Mouse (Mus musculus) neural tube, embryonic 15.5 days (tissue): ENCODE results near the gene Pdzph1. TPM values are rescaled to one million over a fixed set of nuclear protein-coding genes. Genes with fewer than 3 reads are reported as not detected.

Experiments used
- ATAC-seq: fragments of 200-750 bp; cut with Nextera tagmentation; 2 replicates; pipeline ENCODE4 v1.8.0; 2017; ENCODE audit warnings: mild to moderate bottlenecking, moderate TSS enrichment, moderate library complexity; ENCODE audit not compliant: low FRiP score
- H3K27ac ChIP-seq: fragments of 300-500 bp; sonication (generic); replicated peaks from 2 replicates; pipeline ENCODE4 v1.5.1; 2015; ENCODE audit warnings: mild to moderate bottlenecking, inconsistent platforms
- H3K27me3 ChIP-seq: fragments of 300-500 bp; sonication (generic); replicated peaks from 2 replicates; pipeline ENCODE4 v1.6.1; 2015; ENCODE audit warnings: inconsistent platforms
- H3K36me3 ChIP-seq: fragments of 300-500 bp; sonication (generic); 2 replicates; pipeline ENCODE4 v1.6.1; 2015; ENCODE audit warnings: inconsistent platforms
- H3K4me1 ChIP-seq: fragments of 300-500 bp; sonication (generic); 2 replicates; pipeline ENCODE4 v1.6.1; 2015; ENCODE audit warnings: inconsistent platforms
- H3K4me2 ChIP-seq: fragments of 300-500 bp; sonication (generic); 2 replicates; pipeline ENCODE4 v1.6.1; 2015; ENCODE audit warnings: inconsistent platforms, mild to moderate bottlenecking, moderate library complexity
- H3K4me3 ChIP-seq: fragments of 300-500 bp; sonication (generic); replicated peaks from 2 replicates; pipeline ENCODE4 v1.5.1; 2015; ENCODE audit warnings: mild to moderate bottlenecking, inconsistent platforms
- H3K9ac ChIP-seq: fragments of 300-500 bp; sonication (generic); replicated peaks from 2 replicates; pipeline ENCODE4 v1.6.1; 2015; ENCODE audit warnings: mild to moderate bottlenecking, inconsistent platforms
- H3K9me3 ChIP-seq: fragments of 300-500 bp; sonication (generic); replicated peaks from 2 replicates; pipeline ENCODE4 v1.6.1; 2016; ENCODE audit warnings: inconsistent platforms
- WGBS: fragments of 180-500 bp; shearing (Covaris S2); methylation state at CpG from one replicate; pipeline ENCODE4 v1.1.7; 2015; ENCODE audit warnings: mixed read lengths; 5-methylcytosine and 5-hydroxymethylcytosine counted together
- polyA plus RNA-seq: library from polyadenylated mRNA; unstranded; fragments of >200 nt; fragmentation: Nextera tagmentation; extraction: Ambion mirVana; gene quantifications from 2 replicates; pipeline ENCODE4 v1.2.1, GENCODE M21; 2015

Gene Pdzph1
- polyA plus RNA-seq: 0.27 and 0.84 TPM in 2 replicates

DNA sequence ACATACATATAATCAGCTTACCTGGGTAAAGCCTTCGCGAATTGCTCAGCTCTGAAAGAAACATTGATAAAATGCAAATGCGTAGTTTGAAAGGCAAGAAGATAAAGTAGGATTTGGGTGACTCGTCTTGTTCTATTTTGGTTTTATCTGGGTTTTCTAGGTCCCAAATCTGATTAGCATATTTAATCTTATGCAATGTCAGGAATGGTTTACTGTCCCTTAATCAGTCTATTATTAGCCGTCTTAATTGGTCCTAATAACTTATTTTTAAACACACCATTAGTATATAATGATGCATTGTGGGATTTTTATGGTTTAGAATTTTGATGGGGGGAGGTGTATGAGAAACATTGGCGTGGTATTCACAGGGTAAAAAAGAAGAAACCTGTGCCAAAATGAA, at the start of gene Pdzph1:
Gene Pdzph1 (minus strand): TSS at position 101 of the 400 bp plus-strand sequence.
- Histone ChIP-seq H3K27ac (no peak within 1 kb of the TSS), H3K4me2 (no peak within 1 kb of the TSS), H3K4me1 (no peaks in the 10 kb centered on the region), H3K36me3 (no peaks in the 10 kb centered on the region), H3K4me3 (no peak within 1 kb of the TSS), H3K27me3 (no peaks in the 10 kb centered on the region), H3K9me3 (no peaks in the 10 kb centered on the region), H3K9ac (no peak within 1 kb of the TSS)
- no peak for ATAC-seq
- WGBS: 84% methylated on average over 6 of the region's 6 CpGs

DNA sequence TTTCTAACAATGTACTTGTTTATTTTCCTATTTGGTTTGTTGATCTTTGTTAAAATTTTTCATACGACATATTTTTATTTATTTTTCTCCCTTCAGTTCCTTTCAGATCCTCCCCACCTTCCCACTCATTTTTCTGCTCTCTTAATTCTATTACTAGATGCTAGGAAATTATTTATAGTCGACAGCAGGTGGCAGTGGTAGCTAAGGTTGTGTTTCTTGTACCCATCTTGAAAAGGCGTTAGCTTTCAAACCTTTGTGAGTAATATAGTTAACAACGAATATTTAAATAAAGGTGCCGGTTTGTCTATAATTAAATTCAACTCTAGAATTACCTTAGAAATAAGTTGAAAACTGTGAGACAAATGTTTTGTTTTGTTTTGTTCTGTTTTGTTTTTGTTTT, 48.6 kb upstream of the Pdzph1 start:
- ATAC-seq: no peak
- 46% methylated on average over 5 of the region's 5 CpGs for WGBS

GRCm38 (mm10) chr17:59033445-59033844, 42.3 kb upstream of the Pdzph1 start:
- H3K4me3 ChIP-seq: no peak overlapping the region
- 87% methylated on average over 3 of the region's 3 CpGs for WGBS
- no peaks in the 10 kb centered on the region for H3K9me3 ChIP-seq
- ATAC-seq: no peak
- H3K27ac ChIP-seq: no peak overlapping the region
- H3K4me2 ChIP-seq: no peak overlapping the region
- no peaks in the 10 kb centered on the region for H3K36me3 ChIP-seq
- no peaks in the 10 kb centered on the region for H3K4me1 ChIP-seq
- H3K27me3 ChIP-seq: no peaks in the 10 kb centered on the region
- no peak overlapping the region for H3K9ac ChIP-seq

More for the DNA sequence above, 48.6 kb upstream of the Pdzph1 start:
- Histone ChIP-seq H3K4me3 (no peak overlapping the region), H3K36me3 (no peaks in the 10 kb centered on the region), H3K9ac (no peak overlapping the region), H3K4me1 (no peaks in the 10 kb centered on the region), H3K27ac (no peak overlapping the region), H3K4me2 (no peak overlapping the region), H3K27me3 (no peaks in the 10 kb centered on the region), H3K9me3 (no peaks in the 10 kb centered on the region)

- Histone ChIP-seq H3K27ac (no peak overlapping the region), H3K36me3 (no peaks in the 10 kb centered on the region), H3K4me1 (no peaks in the 10 kb centered on the region), H3K4me2 (no peak overlapping the region), H3K4me3 (no peak overlapping the region), H3K9ac (no peak overlapping the region), H3K27me3 (no peaks in the 10 kb centered on the region), H3K9me3 (no peaks in the 10 kb centered on the region)
- WGBS: 66% methylated on average over 3 of the region's 3 CpGs
- no peak for ATAC-seq
These were observed 35.2 kb upstream of the Pdzph1 start for GRCm38 (mm10) chr17:59026336-59026735.

DNA sequence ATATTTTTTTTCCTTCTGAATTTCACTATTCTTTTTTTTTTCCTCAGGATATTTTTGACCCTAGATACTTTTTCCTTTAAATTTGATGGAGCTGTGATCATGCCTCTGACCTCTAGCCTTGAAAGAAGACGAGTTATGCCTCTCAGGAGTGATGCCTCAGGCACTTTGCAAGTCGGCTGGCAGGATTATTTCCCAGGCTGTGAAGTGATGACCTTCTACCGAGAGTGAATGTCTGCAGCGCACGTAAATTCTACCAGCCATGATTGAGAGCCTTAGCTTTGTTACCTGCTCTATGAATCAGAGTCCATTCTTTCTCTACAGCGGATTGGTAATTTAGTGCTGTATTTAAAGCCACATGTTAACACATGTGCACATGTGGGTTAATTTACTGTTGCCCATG, 33.3 kb upstream of the Pdzph1 start:
- Histone ChIP-seq H3K9me3 (no peaks in the 10 kb centered on the region), H3K4me3 (no peak overlapping the region), H3K36me3 (no peaks in the 10 kb centered on the region), H3K27ac (no peak overlapping the region), H3K4me1 (no peaks in the 10 kb centered on the region), H3K9ac (no peak overlapping the region), H3K4me2 (no peak overlapping the region), H3K27me3 (no peaks in the 10 kb centered on the region)
- 13% methylated on average over 6 of the region's 6 CpGs for whole genome bisulfite sequencing
- no peak for ATAC-seq

DNA sequence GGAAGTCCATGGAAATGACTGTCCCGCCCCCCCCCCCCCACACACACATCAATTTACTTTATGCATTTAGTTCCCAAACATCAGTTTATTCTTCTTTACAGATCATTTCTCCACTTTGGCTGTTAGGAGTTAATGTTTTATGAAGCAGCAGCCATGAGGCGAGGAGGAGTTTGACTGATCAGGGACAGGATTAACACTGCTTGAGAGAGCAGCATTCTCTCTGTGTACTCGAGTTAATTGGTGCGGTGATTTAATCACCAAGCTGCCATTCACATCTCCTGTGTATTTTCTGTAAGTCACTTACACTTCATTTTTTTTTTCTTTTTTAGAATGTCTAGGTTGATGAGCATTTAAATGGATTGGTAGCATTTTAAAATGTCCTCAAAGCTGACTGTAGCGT, 32.8 kb upstream of the Pdzph1 start:
- no peak overlapping the region for H3K4me3 ChIP-seq
- H3K36me3 ChIP-seq: no peaks in the 10 kb centered on the region
- no peak overlapping the region for H3K4me2 ChIP-seq
- no peaks in the 10 kb centered on the region for H3K4me1 ChIP-seq
- H3K9me3 ChIP-seq: no peaks in the 10 kb centered on the region
- H3K27me3 ChIP-seq: no peaks in the 10 kb centered on the region
- no peak overlapping the region for H3K27ac ChIP-seq
- no peak overlapping the region for H3K9ac ChIP-seq
- WGBS: 27% methylated on average over 5 of the region's 5 CpGs
- ATAC-seq: no peak

DNA sequence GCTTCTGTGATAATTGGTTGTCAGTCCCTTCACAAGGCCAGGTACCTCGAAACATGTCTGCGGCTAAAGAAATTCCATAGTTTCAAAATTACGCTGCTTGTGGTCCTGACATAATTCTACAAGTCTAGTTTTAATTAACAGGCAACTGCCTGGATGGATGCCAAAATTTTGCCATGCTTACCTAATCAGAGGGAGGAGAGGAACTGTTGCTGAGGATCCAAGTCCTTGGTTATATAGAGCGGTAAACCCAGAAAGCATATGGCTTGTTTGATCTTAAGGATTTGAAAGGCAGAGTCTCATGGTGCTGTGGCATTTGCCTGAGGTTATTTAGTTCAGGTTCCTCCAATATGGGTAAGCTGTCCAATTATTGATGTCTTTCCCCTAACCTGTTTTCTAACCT, 27.5 kb upstream of the Pdzph1 start:
- Histone ChIP-seq H3K9ac (no peak overlapping the region), H3K27ac (no peak overlapping the region), H3K4me1 (no peaks in the 10 kb centered on the region), H3K27me3 (no peaks in the 10 kb centered on the region), H3K4me3 (no peak overlapping the region), H3K36me3 (no peaks in the 10 kb centered on the region), H3K9me3 (no peaks in the 10 kb centered on the region), H3K4me2 (no peak overlapping the region)
- ATAC-seq: no peak
- WGBS: 92% methylated on average over 4 of the region's 4 CpGs

GRCm38 (mm10) chr17:59013091-59013459, 21.9 kb upstream of the Pdzph1 start, which contains the start of gene Nudt12:
TSS of gene Nudt12 (minus strand) at chr17:59013372.
- H3K9ac ChIP-seq: peak within 1 kb of the TSS; percentile 61
- no peaks in the 10 kb centered on the region for H3K27me3 ChIP-seq
- under 1% methylated on average over 22 of the region's 22 CpGs for WGBS
- 0 out of 2 replicates have a peak within 1 kb of the TSS, but pooled peaks have one; percentile 13 for H3K27ac ChIP-seq
- peaks cover 6% of the 10 kb centered on the region; the same call in 1 of the 2 replicates for H3K4me1 ChIP-seq
- H3K9me3 ChIP-seq: no peaks in the 10 kb centered on the region
- H3K36me3 ChIP-seq: no peaks in the 10 kb centered on the region
- ATAC-seq: peak; percentile 82
- H3K4me3 ChIP-seq: peak within 1 kb of the TSS; percentile 81
- H3K4me2 ChIP-seq: peak within 1 kb of the TSS; percentile 85

GRCm38 (mm10) chr17:59012421-59013090, 21.4 kb upstream of the Pdzph1 start:
- 7% methylated on average over 15 of the region's 15 CpGs for WGBS
- Histone ChIP-seq H3K4me3 (peak overlapping the region; percentile 81), H3K27ac (0 out of 2 replicates have a peak overlapping the region, but pooled peaks have one; percentile 13), H3K9ac (peak overlapping the region; percentile 61), H3K4me1 (peaks cover 6% of the 10 kb centered on the region; the same call in 1 of the 2 replicates), H3K36me3 (no peaks in the 10 kb centered on the region), H3K27me3 (no peaks in the 10 kb centered on the region), H3K4me2 (peak overlapping the region; percentile 85), H3K9me3 (no peaks in the 10 kb centered on the region)
- ATAC-seq: peak; percentile 75; the same call in 1 of the 2 replicates

DNA sequence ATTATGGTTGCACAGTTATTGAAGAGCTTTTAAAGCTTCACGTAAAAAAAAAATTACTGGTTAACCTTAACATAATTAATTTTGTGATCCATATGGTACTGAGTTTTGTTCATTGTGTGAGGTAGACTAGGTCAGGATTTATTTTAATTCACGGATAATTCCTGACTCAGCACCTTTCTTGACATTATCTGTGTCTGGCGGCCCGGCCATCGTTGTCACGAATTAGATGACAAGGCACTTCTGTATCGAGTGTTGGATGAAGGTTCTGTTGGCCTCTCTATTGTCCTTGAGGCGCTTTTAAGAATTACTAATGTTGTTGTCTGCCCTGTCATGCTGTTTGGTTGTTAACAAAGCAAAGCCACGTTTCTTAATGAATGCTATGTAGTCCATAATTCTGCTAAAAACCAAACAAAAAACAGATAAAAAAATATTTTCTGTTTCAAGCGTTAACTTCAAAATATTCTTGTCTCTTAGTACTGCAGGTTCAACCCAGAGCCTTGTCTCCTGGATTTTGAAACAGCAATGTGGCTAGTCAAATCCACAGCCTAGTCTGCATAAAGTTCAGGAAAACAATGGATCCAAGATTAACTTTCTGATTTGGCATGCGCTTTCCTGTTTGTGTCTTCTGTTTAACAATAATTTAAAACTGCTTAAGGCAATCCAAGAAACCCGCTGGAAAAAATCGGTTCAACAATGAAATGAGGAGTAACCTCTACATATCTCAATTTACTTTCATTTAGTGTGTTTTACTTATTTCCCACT, 20.6 kb upstream of the Pdzph1 start:
- Histone ChIP-seq H3K36me3 (no peaks in the 10 kb centered on the region), H3K4me3 (no peak overlapping the region), H3K9me3 (no peaks in the 10 kb centered on the region), H3K27me3 (no peaks in the 10 kb centered on the region), H3K4me1 (peaks cover 6% of the 10 kb centered on the region; the same call in 1 of the 2 replicates), H3K4me2 (no peak overlapping the region), H3K9ac (no peak overlapping the region), H3K27ac (no peak overlapping the region)
- ATAC-seq: no peak
- 64% methylated on average over 13 of the region's 13 CpGs for WGBS

DNA sequence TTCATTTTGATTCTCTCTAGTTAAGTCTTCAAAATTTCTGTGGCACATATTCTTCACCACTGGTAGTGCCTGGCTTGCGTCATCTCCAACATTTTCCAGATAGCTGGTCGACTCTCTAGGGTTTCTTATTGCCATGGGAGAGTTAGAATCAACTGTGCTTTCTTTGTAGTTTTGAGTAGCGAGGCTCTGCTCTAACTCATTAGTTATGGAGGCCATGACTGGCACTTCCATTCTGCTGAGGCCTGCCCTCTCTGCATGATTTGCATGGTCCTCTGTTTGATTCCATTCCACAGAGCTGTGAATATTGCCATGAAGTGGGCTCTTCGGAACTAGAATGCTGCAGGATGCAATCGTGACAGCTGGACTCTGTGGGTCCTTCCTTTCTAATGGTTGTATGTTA, 17.9 kb downstream of the Pdzph1 start:
- H3K27ac ChIP-seq: no peak overlapping the region
- no peaks in the 10 kb centered on the region for H3K36me3 ChIP-seq
- H3K9ac ChIP-seq: no peak overlapping the region
- H3K4me2 ChIP-seq: no peak overlapping the region
- no peaks in the 10 kb centered on the region for H3K9me3 ChIP-seq
- WGBS: 47% methylated on average over 5 of the region's 5 CpGs
- no peak overlapping the region for H3K4me3 ChIP-seq
- no peaks in the 10 kb centered on the region for H3K4me1 ChIP-seq
- no peak for ATAC-seq
- no peaks in the 10 kb centered on the region for H3K27me3 ChIP-seq

- H3K27me3 ChIP-seq: no peaks in the 10 kb centered on the region
- H3K27ac ChIP-seq: no peak overlapping the region
- no peaks in the 10 kb centered on the region for H3K4me1 ChIP-seq
- no peak overlapping the region for H3K4me2 ChIP-seq
- no peaks in the 10 kb centered on the region for H3K9me3 ChIP-seq
- 37% methylated on average over 3 of the region's 3 CpGs for WGBS
- H3K9ac ChIP-seq: no peak overlapping the region
- no peaks in the 10 kb centered on the region for H3K36me3 ChIP-seq
- H3K4me3 ChIP-seq: no peak overlapping the region
- no peak for ATAC-seq
These were observed 31.3 kb downstream of the Pdzph1 start for GRCm38 (mm10) chr17:58959905-58960304.
